Mouse (Mus musculus) heart, embryonic 12.5 days (tissue): Measurements from ENCODE around the gene Crbn. TPM values are rescaled to one million over a fixed set of nuclear protein-coding genes. Genes with fewer than 3 reads are reported as not detected.

Source experiments
- ATAC-seq: fragments of 200-750 bp; cut with Nextera tagmentation; 2 replicates; pipeline ENCODE4 v1.8.0; 2017; ENCODE audit warnings: moderate TSS enrichment, moderate library complexity; ENCODE audit not compliant: insufficient number of reproducible peaks, low FRiP score
- H3K27ac ChIP-seq: fragments of 300-500 bp; sonication (generic); 2 replicates; pipeline ENCODE4 v1.5.1; 2016; ENCODE audit warnings: mild to moderate bottlenecking, moderate library complexity; ENCODE audit not compliant: poor library complexity, severe bottlenecking
- H3K27me3 ChIP-seq: fragments of 300-500 bp; sonication (generic); replicated peaks from 2 replicates; pipeline ENCODE4 v1.6.1; 2016; ENCODE audit warnings: mild to moderate bottlenecking, moderate library complexity
- H3K36me3 ChIP-seq: fragments of 300-500 bp; sonication (generic); 2 replicates; pipeline ENCODE4 v1.6.1; 2016; ENCODE audit warnings: mild to moderate bottlenecking, moderate library complexity
- H3K4me1 ChIP-seq: fragments of 300-500 bp; sonication (generic); replicated peaks from 2 replicates; pipeline ENCODE4 v1.6.1; 2016; ENCODE audit warnings: mild to moderate bottlenecking
- H3K4me2 ChIP-seq: fragments of 300-500 bp; sonication (generic); 2 replicates; pipeline ENCODE4 v1.6.1; 2016; ENCODE audit warnings: mild to moderate bottlenecking, moderate library complexity
- H3K4me3 ChIP-seq: fragments of 300-500 bp; sonication (generic); 2 replicates; pipeline ENCODE4 v1.5.1; 2016; ENCODE audit warnings: mild to moderate bottlenecking
- H3K9ac ChIP-seq: fragments of 300-500 bp; sonication (generic); 2 replicates; pipeline ENCODE4 v1.6.1; 2016; ENCODE audit warnings: mild to moderate bottlenecking, moderate library complexity
- H3K9me3 ChIP-seq: fragments of 300-500 bp; sonication (generic); replicated peaks from 2 replicates; pipeline ENCODE4 v1.6.1; 2016; ENCODE audit warnings: mild to moderate bottlenecking, moderate library complexity
- WGBS: fragments of 180-500 bp; shearing (Covaris S2); methylation state at CpG from one replicate; pipeline ENCODE4 v1.1.7; 2016; 5-methylcytosine and 5-hydroxymethylcytosine counted together
- polyA plus RNA-seq: library from polyadenylated mRNA; unstranded; fragments of >200 nt; fragmentation: Nextera tagmentation; extraction: Ambion mirVana; gene quantifications from 2 replicates; pipeline ENCODE4 v1.2.1, GENCODE M21; 2016

Gene Crbn
- polyA plus RNA-seq, 1 experiment from 2014 or later: 33.4 TPM

DNA sequence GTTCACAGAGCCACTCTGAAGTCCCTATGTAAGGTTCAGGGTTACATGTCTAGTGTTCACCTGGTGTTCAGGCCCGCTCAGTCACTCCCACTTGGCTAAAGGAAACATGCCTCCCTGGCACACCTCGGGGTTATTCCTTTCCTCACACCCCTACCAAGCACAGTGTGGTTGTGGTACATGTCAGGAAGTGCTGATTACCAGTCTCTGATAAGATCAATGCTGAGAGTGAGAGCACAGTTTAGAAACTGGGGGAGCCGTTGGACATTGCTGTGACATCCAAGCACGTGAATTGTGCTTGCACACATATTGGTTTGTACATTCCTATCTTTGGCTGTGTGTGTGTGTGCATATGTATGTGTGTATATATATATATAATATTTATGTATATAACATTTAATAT, 67.3 kb downstream of the Crbn start:
- no peak for ATAC-seq
- Histone ChIP-seq H3K4me1 (no peaks in the 10 kb centered on the region), H3K27ac (no peak overlapping the region), H3K9ac (no peak overlapping the region), H3K4me2 (no peak overlapping the region), H3K9me3 (no peaks in the 10 kb centered on the region), H3K36me3 (no peaks in the 10 kb centered on the region), H3K4me3 (no peak overlapping the region), H3K27me3 (no peaks in the 10 kb centered on the region)
- WGBS: 61% methylated on average over 4 of the region's 4 CpGs

Other genes starting within 250 kb of the Crbn start
- not detected in 2 replicates for gene Il5ra, start 51.0 kb downstream of the Crbn start, polyA plus RNA-seq
- 48.8 and 50.8 TPM in 2 replicates for gene Trnt1, start 31.0 kb downstream of the Crbn start, polyA plus RNA-seq